Mouse (Mus musculus): ENCODE data around the gene Pip5k1c.

- TF ChIP-seq MAX (IDR thresholded peaks at IDR 0.05; ENCODE audit: low read depth) = no peak
- TF ChIP-seq USF1 (IDR thresholded peaks at IDR 0.05; ENCODE audit: low read depth) = no peak
- no peak for TF ChIP-seq POLR2A (IDR thresholded peaks at IDR 0.05; ENCODE audit: insufficient read length, low read depth)
- no peak for TF ChIP-seq TCF12 (IDR thresholded peaks at IDR 0.05; ENCODE audit: insufficient read depth, poor library complexity, severe bottlenecking)
- TF ChIP-seq REST (IDR thresholded peaks at IDR 0.05; ENCODE audit: insufficient read depth, insufficient read length) = no peak
Observed at GRCm38 (mm10) chr10:81317273-81317672, 24.5 kb downstream of the Pip5k1c start.

Data from myocyte (in vitro differentiated cells).